Mouse (Mus musculus) monocyte, adult 5-6 weeks (primary cell): Measurements from ENCODE around the gene Tlr12. TPM values are rescaled to one million over a fixed set of nuclear protein-coding genes. Genes with fewer than 3 reads are reported as not detected.

Experiments used
- total RNA-seq: library from RNA; stranded (forward); fragments of 200-1000, 200-491, 200-594 nt; gene quantifications from 3 replicates; pipeline ENCODE4 v1.2.3, GENCODE M21; 2017

Tlr12 gene
- total RNA-seq, 1 experiment from 2014 or later: 0.48 TPM

Other genes starting within 250 kb of the Tlr12 start
- gene Zscan20, start 8.5 kb downstream of the Tlr12 start, total RNA-seq: 3.0 to 8.9 TPM (median 3.5 TPM) in 3 replicates
- 15.0 to 31.5 TPM (median 22.9 TPM) in 3 replicates for gene Phc2, start 36.1 kb upstream of the Tlr12 start, total RNA-seq
- gene A3galt2, start 136.7 kb upstream of the Tlr12 start, total RNA-seq: 0.19 to 0.57 TPM in 2 of 3 replicates, not detected in the other
- gene Zfp362, start 187.4 kb upstream of the Tlr12 start, total RNA-seq: 3.6 to 8.3 TPM (median 5.7 TPM) in 3 replicates